Mouse (Mus musculus) cerebral cortex, adult 2 months (tissue): ENCODE results near the gene Ptcd3.

Source experiments
- WGBS: fragments of 180-500 bp; shearing (Covaris S2); methylation state at CpG from one replicate; pipeline ENCODE4 v1.1.7; 2018; 5-methylcytosine and 5-hydroxymethylcytosine counted together

Gene Ptcd3

GRCm38 (mm10) chr6:71908481-71909381 lies at the start of gene Ptcd3, which contains the start of gene Polr1a:
Gene Ptcd3 (minus strand): TSS chr6:71908750.
Gene Polr1a (plus strand): TSS chr6:71909053.
- under 1% methylated on average over 58 of the region's 58 CpGs for WGBS

GRCm38 (mm10) chr6:71951192-71951591 lies 42.6 kb upstream of the Ptcd3 start:
- WGBS: 90% methylated on average over 5 of the region's 5 CpGs

DNA sequence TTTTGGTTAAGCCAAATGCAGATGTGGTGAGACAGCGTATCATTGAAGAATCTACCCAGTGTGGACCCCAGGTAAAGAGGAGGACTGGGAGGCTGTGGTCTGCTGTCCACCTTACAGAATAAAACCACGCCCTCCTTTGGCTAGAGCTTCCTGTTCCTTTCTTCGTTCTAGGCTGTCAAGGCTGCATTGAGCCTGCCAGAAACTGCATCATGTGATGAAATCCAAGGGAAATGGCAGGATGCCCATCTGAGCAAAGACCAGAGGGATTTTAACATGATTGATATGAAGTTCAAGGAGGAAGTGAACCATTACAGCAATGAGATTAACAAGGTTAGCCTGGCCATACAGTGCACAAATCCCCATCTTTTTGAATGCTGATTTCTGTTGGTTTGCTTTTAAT lies 42.0 kb upstream of the Ptcd3 start:
- WGBS: 62% methylated on average over 3 of the region's 3 CpGs

GRCm38 (mm10) chr6:71949721-71950120 lies 41.2 kb upstream of the Ptcd3 start:
- WGBS: 72% methylated on average over 3 of the region's 3 CpGs

- 98% methylated on average over 8 of the region's 8 CpGs for whole genome bisulfite sequencing
Measured at GRCm38 (mm10) chr6:71946121-71946520, 37.6 kb upstream of the Ptcd3 start.

DNA sequence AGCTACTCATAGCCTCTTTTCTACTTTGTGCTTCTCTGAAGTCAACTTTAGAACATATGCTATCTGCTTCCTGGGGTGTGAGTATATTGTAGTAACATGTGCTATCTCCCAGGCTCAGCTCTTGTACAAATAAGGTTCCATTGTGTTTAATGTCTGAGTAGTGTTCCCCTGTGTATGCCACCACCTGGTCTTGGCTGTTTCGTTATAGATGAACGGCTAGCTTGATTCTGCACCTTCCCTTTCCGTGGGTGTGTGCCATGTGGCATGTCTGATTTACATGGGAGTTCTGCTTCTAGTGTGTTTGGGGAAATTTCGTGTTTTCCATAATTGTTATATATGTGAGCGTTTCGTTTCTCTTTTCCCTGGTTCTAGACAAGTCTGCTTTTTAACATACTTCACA lies 36.6 kb upstream of the Ptcd3 start:
- WGBS: 54% methylated on average over 6 of the region's 6 CpGs

DNA sequence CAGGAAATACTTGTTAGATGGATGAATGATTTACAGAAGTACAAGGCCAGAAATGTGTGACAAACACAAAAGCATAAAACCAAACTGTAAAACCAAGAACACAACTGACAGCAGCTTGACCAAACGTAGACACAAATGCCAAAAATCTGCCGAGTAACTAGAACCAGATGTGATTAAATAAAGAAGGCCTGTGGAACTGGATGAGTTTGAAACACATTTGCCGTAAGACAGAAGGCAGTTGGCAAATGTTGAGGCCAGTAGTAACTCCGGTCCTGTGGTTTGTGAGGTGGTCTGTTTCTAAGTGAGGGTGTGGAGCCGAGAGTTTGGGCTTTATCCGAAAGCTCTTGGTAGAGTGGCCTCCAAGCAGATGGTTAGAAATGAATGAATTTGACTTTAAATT lies 32.4 kb upstream of the Ptcd3 start:
- 88% methylated on average over 6 of the region's 6 CpGs for WGBS

DNA sequence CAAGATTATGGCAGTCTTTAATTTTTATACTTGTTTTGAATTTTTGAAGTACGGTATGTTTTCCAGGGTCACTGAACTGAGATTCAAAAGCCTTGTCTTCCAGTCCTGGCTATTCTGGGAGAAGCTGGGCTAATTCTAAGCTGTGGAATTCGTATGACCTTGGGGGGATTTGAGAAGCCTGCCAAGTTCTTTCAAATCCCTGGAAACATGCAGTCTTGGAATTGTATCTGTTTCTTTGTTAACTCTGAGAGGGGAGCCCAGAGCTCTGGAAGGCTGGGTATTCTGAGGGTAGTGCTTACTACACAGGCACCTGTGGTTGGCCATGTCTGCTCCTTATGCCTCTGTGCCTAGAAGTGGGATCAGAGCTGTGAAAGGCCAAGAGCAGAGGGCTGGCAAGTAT lies 27.2 kb upstream of the Ptcd3 start:
- 50% methylated on average over 2 of the region's 2 CpGs for WGBS

DNA sequence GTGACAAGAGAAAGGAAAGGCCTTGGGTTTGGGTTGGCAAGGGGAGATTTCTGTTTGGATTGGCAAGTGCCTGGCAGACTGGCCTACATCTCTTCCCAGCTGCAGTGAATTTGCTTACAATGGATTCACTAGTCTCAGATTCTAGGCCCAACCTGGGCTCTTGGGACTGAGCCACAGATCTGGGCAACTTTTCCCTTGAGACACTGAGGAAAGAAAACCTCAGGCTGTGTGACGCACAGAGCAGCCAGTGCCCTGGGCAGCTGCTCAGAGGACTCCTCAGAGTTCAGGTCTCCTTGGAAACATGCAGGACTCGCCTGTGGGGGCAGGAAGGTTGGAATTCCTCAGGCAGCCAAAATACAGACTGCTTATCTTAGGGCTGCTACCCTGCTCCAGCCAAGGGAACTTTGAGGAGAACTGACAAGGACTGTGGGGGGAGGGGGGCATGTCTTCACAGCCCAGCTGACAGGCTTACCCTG lies 25.6 kb upstream of the Ptcd3 start:
- 43% methylated on average over 2 of the region's 2 CpGs for whole genome bisulfite sequencing

- 93% methylated on average over 5 of the region's 5 CpGs for WGBS
Measured at GRCm38 (mm10) chr6:71932347-71932746, 23.8 kb upstream of the Ptcd3 start.

DNA sequence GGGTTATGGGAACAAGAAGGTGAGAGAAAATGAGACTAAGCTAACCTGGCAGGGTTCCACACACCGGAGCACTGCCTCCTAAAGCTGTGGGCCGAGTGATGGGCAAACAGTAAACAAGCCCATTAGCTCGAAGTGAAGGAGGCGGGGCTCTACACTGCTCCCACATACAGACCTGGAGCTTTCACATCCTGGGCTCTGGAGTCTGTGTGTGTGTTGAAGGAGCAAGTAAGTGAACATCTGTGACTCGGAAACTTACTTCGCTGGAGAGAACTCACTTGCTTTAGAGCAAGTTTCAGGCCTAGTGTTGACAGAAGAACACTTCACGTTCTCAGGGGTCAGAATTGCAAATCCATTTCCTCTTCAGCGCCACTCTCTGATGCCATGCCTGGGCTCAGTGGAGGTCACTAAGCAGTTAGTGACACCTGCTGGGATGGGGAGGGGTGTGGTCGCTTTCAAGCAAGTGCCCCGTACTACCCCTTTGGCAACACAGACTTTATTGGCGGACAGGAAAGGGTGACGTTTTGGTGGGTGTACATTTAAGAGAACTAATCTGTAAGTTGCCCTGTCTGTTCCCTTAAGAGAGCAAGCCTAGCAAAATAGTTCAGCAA lies 22.4 kb upstream of the Ptcd3 start:
- WGBS: 77% methylated on average over 12 of the region's 12 CpGs

DNA sequence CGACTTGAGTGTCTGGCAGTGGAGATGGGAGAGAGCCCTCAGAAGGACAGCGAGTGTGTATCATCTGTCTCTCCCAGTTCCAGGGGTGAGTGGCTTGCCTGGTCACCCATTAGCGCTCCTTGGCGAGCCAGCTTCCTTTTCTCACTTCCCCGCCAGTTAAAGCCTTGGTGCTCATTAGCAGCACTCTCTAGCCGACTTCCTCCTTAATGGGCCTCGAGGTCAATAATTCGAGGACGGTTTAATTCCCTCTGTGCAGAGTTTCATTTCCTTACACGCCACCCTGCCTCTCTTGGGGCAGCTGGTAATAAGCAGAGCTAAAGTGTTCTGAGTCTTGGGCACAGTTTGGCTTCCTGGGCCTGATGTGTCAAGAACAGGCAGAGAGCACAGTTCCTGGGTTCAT lies 21.5 kb upstream of the Ptcd3 start:
- 83% methylated on average over 10 of the region's 10 CpGs for WGBS

GRCm38 (mm10) chr6:71925233-71925632 lies 16.7 kb upstream of the Ptcd3 start:
- WGBS: 87% methylated on average over 5 of the region's 5 CpGs

- WGBS: 94% methylated on average over 7 of the region's 7 CpGs
Measured at GRCm38 (mm10) chr6:71920752-71921151, 12.2 kb upstream of the Ptcd3 start.

DNA sequence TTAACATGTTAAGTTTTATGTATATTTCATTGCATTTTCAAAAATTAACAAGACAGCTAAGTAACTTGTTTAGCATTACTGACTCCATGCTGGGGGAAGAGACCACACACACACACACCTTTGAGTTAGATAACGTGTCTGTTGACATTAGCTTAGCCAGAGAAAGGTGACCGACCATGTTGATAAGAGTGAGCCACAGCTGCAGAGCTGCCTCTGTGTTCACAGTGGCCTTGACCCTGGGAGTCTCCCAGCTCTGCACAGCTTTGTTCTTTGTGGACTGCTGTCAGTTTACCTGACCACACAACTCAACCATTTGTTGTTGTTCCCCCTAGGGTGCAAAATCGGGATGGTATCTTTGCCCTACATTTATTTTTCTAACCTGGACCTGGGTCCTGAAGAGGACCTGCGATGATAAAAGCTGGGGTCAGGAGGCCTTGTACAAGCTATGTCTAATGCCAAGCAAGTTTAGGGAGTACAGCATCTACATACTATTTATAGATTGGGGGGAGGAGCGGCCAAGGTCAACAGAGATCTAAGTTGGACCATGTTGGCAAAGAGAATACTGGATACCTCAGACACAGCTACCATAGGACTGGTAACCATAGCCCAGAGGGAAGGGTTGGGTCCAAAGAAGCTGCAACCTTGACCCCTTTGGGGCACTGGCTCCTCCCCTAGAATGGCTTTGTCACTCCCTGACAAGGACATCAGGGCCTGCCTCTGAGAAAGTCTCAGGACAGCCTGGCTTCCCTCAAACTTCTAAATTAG lies 3.3 kb upstream of the Ptcd3 start:
- WGBS: 89% methylated on average over 5 of the region's 5 CpGs

GRCm38 (mm10) chr6:71909840-71910239 lies 1.3 kb upstream of the Ptcd3 start:
- 72% methylated on average over 6 of the region's 6 CpGs for WGBS

GRCm38 (mm10) chr6:71909384-71909783 lies 834 bp upstream of the Ptcd3 start:
- 24% methylated on average over 10 of the region's 10 CpGs for WGBS

DNA sequence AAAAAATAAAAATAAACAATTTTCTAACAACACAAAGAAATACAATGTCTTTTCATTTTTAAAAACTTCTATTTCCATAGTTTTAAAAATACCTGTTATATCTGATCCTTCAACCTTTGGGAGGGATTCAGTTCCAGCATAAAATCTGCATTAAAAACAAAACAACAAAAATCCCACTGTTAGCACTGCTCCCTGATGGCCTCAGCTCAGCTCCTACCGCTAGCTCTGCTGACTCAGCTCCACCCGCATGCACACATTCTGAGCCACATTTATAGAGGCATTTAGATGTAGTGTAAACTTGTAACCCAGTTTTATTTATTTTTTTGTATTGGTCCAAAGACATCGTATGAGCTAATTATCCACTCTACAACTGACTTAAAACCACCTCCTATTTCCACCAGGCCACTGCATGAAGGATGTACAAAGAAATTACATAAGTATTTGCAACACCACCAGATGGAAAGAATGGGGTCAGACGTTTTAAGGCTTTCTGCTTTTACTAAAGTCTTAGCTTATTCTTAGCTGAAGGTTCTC lies 781 bp downstream of the Ptcd3 start:
- 3% methylated on average over 4 of the region's 4 CpGs for WGBS

DNA sequence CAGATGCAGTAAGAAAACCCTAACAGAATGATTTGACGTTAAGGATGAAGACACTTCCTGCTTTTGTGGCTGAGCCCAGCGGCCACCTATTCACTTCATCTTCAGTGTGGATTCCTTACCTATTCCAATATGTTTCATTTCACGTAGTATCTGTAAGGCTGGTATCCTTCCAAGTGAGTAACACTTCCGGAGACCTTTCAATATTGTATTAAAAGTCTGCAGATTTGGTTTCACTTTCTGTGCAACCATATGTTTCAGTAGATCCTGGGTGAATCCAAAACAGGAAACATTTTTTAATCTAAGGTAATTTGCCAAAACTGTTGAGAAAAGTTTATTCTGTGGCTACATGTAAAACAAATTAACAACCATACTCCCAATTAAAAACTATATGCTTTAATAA lies 15.3 kb downstream of the Ptcd3 start:
- 92% methylated on average over 4 of the region's 4 CpGs for WGBS

DNA sequence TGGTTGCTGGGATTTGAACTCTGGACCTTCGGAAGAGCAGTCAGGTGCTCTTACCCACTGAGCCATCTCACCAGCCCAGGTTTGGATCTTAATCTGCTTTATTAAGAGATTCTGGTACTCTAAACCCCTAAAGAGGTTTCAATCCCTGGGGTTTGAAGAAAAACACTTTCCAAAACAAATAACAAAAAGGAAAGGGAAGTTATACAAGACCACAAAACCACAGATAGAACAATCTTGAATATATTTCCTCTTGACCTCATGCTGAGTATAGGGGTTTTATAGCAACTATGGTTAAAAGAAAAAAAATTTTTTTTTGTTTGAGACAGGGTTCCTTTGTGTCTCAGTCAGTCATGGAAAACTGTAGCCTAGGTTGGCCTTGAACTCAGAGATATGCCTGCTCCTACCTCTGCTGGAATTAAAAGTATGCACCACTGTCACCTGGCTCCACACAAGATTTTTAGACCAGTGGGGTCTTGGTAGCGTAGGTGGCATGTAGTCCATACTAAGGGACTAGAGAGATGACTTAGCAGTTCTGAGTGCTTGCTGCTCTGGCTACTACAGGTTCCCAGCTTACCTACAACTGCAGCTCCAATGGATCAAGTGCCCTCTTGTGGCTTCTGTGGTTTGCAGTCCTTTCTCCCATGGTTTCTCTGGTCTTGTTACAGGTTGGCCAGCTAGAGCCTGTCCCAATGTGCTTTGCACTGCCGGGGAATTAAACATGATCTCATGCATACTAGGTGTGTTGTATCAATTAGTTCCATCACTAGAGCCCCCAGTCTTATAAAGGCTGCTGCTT lies 30.4 kb downstream of the Ptcd3 start:
- 94% methylated on average over 3 of the region's 3 CpGs for WGBS

GRCm38 (mm10) chr6:71871396-71871795 lies 37.2 kb downstream of the Ptcd3 start:
- 94% methylated on average over 9 of the region's 9 CpGs for WGBS
